Mouse (Mus musculus) heart, postnatal 4 days (tissue): ENCODE results near the gene Gm20479. TPM values are rescaled to one million over a fixed set of nuclear protein-coding genes. Genes with fewer than 3 reads are reported as not detected.

Source experiments
- DNase-seq: peaks from one replicate; pipeline ENCODE4 v3.0.0; 2021
- total RNA-seq, 2 experiments: library from RNA; stranded (reverse); gene quantifications; 2 replicates each; pipeline ENCODE4 v1.2.3; 2021

The Gm20479 gene
- total RNA-seq, 2 experiments from 2014 or later: 3.7 TPM; not detected in 1

GRCm38 (mm10) chr7:27310306-27310705, 46.9 kb downstream of the Gm20479 start:
- DNase-seq: peak; percentile 81

DNA sequence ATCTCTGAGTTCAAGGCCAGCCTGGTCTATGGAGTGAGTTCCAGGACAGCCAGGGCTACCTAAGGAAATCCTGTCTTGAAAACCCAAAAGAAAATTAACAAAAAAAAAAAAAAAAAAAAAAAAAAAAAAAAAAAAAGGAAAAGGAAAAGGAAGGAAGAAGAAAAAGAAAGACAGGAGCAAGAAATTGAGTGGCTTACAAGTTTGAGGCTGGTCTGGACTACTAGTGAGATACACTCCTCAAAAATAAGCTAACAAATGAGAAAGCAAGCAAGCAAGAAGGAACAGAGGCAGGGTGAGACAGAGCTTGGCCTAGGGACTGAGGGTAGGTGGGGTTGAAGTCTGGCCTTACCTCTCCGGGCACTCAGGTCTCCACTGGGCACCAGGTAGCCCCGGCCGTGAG, 47.4 kb downstream of the Gm20479 start:
- no peak for DNase-seq

DNA sequence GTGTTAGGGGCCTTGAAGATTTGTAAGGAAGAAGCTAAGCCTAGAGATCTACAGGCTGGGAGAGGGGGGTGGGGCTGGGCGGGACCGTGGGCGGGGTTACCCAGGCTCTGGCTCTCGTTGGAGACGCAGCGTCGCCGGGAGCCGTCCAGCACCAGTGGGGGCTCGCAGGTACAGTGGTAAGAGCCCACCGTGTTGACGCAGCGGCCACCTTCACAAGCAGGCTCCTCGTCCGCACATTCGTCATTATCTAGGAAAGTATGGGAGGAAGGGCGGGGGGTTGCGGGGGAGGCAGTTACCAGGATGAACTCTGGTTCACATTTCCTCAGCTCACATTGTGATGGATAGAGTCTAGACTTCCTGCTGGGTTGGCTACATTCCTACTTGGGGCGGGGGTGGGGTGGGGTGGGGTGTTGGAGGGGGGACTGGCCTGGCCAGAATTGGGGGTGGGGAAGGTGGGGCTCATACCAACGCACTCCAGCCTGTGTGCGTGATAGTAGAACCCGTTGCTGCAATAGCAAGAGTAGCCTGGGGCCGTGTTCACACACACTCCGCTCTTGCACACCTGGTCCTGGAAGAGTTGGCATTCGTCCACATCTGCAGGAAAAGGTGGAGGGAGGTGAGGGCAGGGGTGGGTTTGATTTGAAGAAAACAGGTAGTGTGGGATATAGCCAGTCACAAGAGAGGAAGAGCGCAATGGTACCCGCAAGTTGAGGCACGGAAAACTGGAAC, 48.2 kb downstream of the Gm20479 start:
- DNase-seq: peak; percentile 45

DNA sequence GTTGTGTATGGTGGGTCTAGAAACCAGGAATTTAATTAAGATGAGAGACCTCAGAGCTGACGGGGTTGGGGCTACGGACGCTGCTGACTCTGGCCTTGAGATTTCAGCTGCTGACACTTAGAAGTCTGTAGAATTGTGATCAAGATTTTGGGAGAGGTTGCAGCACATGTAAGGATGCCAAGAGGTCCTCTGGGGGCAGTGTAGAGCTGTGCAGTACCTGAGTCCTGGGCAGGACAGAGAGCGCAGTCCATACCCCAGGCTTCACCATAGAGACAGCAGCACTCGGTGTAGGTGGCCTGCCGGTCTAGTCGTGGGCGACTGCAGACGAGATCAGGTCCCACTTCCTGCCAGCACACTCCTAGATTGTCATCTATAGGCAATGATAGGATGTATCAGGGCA, 49.7 kb downstream of the Gm20479 start:
- DNase-seq: no peak

DNA sequence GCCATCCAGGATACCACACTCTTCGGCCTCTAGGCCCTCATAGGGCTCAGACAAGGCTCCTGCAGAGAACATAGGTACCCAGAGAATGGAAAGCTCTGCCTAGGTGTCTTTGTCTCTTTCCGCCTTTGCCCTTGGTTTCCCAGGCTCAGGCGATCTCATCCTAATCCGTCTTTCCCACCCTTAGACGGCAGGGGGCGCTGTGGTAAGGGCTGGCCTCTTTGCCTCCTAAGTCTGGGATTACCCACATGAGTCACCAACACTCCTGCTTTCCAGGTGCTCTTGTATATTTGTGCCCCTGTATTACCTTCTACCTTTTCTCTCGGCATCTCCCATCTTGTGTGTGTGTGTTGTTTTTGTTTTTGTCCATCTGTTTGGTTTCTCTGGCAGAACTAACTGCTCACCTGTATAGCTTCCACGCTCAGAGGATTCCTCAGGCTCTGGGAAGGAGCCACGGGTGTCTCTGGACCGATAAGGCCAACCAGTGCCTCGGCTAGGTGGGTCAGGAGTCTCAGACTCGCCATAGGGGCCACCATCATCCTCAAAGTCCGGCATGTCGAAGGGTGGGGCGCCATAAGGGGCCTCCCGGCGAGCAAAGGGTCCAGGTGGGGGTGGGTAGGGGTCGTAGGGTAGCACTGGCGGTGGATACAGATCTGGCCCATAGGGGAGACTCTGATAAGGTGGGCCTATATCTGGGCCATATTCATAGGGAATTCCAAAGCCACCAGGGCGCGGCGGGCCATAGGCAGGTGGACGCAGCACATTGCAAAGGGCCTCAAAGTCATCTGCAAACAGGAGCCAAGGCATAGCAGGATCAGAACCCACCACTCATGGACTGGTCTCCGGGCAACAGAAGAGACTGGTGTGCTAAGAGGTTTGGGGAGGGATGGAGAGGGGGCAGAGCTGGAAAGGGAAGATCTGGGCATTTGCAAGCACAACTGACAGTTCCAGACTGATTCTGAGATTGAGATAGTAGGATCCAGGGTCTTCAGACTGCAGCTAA, 50.8 kb downstream of the Gm20479 start:
- DNase-seq: peak; percentile 72

GRCm38 (mm10) chr7:27305091-27305730, 52.0 kb downstream of the Gm20479 start:
- DNase-seq: no peak

Other genes with a start within 250 kb of the Gm20479 start
- not detected for gene Cyp2f2, start 237.5 kb downstream of the Gm20479 start, total RNA-seq
- not detected for gene Cyp2t4, start 203.7 kb downstream of the Gm20479 start, total RNA-seq
- gene Egln2, start 190.6 kb downstream of the Gm20479 start, total RNA-seq: 10 to 100 TPM; 57.0 to 59.0 TPM
- 10 to 100 TPM; 24.7 to 27.8 TPM for gene Rab4b, start 178.5 kb downstream of the Gm20479 start, total RNA-seq
- gene Gm21983, start 176.3 kb downstream of the Gm20479 start, total RNA-seq: not detected
- gene Mia, start 176.3 kb downstream of the Gm20479 start, total RNA-seq: not detected
- gene BC024978, start 161.6 kb downstream of the Gm20479 start, total RNA-seq: 10 to 100 TPM; 14.6 to 18.0 TPM
- 10 to 100 TPM; 64.8 to 69.5 TPM for gene Snrpa, start 161.1 kb downstream of the Gm20479 start, total RNA-seq
- 1 to 10 TPM; 4.6 to 5.3 TPM for gene Itpkc, start 128.8 kb downstream of the Gm20479 start, total RNA-seq
- 10 to 100 TPM; 10.2 to 11.2 TPM for gene Coq8b, start 124.4 kb downstream of the Gm20479 start, total RNA-seq
- 10 to 100 TPM; 11.5 to 12.1 TPM for gene Numbl, start 99.0 kb downstream of the Gm20479 start, total RNA-seq
- 100 to 1,000 TPM; 238 to 255 TPM for gene Ltbp4, start 19.7 kb downstream of the Gm20479 start, total RNA-seq
- gene Shkbp1, start 1.4 kb downstream of the Gm20479 start, total RNA-seq: 10 to 100 TPM; 18.4 to 19.8 TPM
- gene Sptbn4, start 90.3 kb upstream of the Gm20479 start, total RNA-seq: under 1 TPM; 0.32 to 0.50 TPM
- gene Blvrb, start 90.6 kb upstream of the Gm20479 start, total RNA-seq: 10 to 100 TPM; 36.3 to 44.5 TPM
- gene Sertad3, start 116.3 kb upstream of the Gm20479 start, total RNA-seq: 10 to 100 TPM in 1 of 2 experiments, 1 to 10 TPM in 1; 7.4 to 10.1 TPM
- 10 to 100 TPM; 14.4 to 15.5 TPM for gene Sertad1, start 129.5 kb upstream of the Gm20479 start, total RNA-seq
- gene Prx, start 141.9 kb upstream of the Gm20479 start, total RNA-seq: 1 to 10 TPM; 4.1 to 5.9 TPM
- gene Hipk4, start 165.8 kb upstream of the Gm20479 start, total RNA-seq: 1 to 10 TPM in 1 of 2 experiments, under 1 TPM in 1; 0.83 to 1.0 TPM
- 10 to 100 TPM; 28.9 to 32.4 TPM for gene Pld3, start 195.8 kb upstream of the Gm20479 start, total RNA-seq
- 10 to 100 TPM; 54.9 to 58.4 TPM for gene 2310022A10Rik, start 195.8 kb upstream of the Gm20479 start, total RNA-seq
- gene Akt2, start 234.1 kb upstream of the Gm20479 start, total RNA-seq: 100 to 1,000 TPM; 158 to 164 TPM